Mouse (Mus musculus): ENCODE measurements around the gene Snap25.

Gene Snap25

DNA sequence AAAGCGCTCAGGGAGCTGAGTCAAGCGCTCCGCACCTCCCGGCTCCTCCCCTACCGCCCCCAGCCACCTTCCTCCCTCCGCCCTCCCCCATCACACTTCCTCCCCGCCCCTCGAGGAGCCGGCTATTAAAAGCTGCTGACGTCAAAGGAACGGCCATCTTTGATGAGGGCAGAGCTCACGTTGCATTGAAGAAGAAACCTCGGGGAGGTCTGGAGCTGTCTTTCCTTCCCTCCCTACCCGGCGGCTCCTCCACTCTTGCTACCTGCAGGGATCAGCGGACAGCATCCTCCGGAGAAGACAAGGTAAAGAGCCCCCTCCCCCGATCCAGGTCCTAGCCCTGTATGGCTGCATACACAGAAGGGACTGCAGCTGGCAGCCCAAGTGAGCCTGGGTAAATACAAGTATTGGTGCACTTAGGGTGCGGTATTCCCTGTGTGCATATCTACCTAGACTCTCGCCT lies at the start of gene Snap25:
Gene Snap25, plus strand, starts transcription at position 155 of the 460 bp plus-strand sequence.
- in situ Hi-C loops (cut with MboI) = no loop called here

DNA sequence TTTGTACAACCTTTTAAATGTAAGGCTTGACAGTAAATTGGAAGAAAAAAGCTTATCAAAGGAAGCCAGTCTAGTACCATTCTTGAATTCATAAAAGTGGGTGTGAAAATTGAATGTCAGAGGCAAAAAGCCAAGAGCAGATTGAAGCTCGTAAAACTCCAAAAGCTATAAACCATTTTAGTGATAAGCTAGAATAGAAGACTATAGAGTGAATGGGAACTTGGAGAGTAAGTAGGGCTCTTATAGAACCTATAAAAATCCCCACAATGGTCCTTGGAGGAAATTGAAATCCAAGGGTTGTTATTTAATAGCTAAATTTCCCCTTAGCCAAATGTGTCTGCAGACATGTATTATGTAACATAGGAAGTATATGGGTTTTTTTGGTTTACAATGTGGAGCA lies 46.3 kb upstream of the Snap25 start:
- in situ Hi-C loops (cut with MboI) = no loop called here

DNA sequence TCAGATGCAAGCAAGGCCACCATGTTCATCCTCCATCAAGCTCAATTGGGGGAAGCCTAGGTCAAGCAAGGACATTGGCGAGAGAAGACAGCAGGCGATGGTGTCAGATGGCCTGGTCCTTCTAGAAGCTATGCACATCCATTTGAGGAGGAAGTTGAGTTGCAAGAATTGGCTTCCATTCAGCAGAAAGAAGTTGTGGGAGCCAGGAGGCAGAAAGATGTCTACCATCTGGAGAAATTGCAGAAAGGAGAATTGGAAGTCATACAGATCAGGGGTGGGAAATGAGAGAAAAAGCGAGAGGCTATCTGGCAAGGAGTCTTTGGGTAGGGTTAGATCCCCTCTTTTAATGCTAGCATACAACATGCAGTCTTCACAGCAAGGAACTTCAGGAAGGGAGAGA lies 44.1 kb upstream of the Snap25 start:
- in situ Hi-C loops (cut with MboI) = no loop called here

GRCm38 (mm10) chr2:136669665-136670064 lies 43.6 kb upstream of the Snap25 start:
- in situ Hi-C loops (cut with MboI) = no loop called here

DNA sequence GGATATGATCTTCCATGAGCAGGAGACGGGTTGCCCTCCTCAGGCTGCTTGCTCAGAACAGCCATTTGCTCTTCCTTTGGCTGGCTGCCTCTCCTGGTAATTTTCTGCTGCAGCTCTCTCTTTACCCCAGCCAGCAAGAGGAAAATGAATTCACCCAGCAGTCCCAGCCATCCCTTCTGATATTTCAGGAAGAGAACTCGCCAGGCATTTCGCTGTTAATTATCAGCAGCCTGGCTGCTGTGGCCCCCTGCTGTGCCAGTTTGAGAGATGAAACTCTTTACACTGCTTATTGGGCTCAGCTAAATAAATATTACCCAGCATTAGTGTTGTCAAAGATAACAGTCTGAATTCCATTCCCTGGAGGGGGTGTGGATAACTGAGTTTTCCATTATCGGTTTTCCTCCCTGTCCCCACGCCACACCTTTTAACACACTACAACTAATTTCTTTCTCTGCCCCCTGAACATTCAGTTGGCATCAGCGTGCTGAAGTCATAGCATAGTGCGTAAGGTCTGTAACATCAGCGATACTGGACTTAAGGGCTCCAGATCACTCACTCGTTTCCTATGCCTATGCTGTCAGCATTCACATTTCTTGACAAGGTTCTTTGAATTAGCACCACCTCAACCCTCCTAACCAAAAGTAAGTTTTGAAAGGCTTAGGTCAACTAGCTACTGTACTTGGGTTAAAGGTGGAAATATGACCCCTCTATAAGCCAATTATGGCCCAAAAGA lies 42.5 kb upstream of the Snap25 start:
- in situ Hi-C loops (cut with MboI) = no loop called here

- in situ Hi-C loops (cut with MboI) = no loop called here
These were observed 39.0 kb upstream of the Snap25 start for GRCm38 (mm10) chr2:136674077-136674757.

GRCm38 (mm10) chr2:136676196-136676595 lies 37.1 kb upstream of the Snap25 start:
- in situ Hi-C loops (cut with MboI) = no loop called here

GRCm38 (mm10) chr2:136676918-136677445 lies 36.3 kb upstream of the Snap25 start:
- in situ Hi-C loops (cut with MboI) = no loop called here

GRCm38 (mm10) chr2:136678321-136679161 lies 34.7 kb upstream of the Snap25 start:
- in situ Hi-C loops (cut with MboI) = no loop called here

DNA sequence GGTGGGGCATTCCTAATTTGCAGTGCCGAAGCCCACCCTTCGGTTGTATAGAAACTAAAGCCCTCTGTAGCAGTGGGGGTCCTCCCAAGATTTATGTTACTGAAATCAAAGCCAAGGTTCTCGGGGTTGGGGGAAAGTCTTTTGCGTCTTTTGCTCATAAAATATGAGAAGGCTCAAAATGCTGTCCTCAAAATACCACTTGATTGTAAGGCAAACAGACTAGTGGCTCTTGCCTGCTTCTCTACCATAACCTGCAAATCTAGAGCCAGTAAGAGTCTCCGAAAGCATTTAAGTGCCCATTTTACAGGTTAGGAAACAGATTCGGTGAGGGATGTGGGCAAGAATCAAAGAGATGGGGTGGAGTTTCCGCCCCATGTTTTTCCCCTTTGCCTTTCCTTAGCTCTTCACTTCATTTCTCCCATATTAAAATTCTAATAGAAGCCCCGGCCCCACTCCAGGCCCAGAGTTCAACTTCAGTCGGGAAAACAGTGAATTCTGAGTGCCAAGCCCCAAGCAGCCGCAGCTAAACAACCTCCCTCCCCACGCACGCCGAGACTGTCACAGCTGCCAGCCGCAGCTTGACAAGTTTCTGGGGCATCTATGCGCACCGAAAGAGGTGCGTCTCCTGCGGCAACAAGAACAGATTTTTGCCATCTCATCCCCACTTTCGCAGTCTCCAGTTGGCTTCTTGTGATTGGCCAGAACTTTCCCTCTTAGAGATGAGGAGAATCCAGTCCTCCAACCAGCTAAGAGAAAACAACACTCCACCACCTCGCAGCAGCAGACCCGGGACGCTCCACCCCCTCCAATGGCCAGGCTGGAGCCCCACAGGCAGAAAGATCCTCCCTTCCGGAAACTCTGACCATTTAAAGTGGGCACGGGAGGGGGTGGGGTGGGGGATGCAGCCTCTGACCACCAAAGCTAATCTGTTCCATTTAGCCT lies 33.7 kb upstream of the Snap25 start:
- in situ Hi-C loops (cut with MboI) = no loop called here

GRCm38 (mm10) chr2:136682146-136682860 lies 30.9 kb upstream of the Snap25 start:
- in situ Hi-C loops (cut with MboI) = no loop called here

DNA sequence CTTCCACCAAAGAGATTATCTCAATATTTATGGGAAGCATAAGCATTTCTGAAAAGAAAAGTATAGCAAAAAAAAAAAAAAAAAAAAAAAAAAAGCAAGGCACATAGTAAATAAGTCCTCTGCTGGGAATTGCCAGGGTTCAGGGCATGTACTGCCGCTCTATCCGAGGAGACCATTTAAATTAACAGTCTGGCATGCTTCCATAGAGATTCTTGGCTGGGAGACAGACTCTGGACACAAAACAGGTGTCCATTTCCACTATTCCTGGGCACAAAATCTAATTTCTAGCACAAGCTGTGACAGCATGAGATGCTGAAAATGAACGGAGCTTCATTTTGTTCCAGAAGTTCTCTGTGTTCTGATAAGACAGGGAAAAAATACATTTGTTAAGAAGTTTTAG lies 27.1 kb upstream of the Snap25 start:
- in situ Hi-C loops (cut with MboI) = no loop called here

DNA sequence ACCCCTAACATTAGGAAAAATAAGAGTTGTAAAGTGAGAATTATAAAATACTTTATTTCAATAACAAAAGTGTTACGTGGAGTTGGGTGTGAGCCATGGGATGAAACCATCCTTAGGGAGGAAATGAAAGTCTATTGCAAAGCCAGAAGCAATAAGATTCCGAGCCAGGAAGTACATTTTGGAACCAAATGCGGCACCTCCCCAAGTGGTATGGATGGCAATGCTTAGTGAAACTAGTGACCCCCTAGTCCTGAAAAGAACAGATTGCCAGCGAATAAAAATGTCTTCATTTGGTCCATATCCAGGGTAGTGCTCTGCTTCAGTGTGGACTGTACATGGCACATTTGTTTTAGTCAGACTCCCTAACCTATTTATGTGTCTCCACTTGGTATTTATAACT lies 25.9 kb upstream of the Snap25 start:
- in situ Hi-C loops (cut with MboI) = no loop called here

- in situ Hi-C loops (cut with MboI) = no loop called here
These were observed 23.8 kb upstream of the Snap25 start for GRCm38 (mm10) chr2:136689476-136689875.

DNA sequence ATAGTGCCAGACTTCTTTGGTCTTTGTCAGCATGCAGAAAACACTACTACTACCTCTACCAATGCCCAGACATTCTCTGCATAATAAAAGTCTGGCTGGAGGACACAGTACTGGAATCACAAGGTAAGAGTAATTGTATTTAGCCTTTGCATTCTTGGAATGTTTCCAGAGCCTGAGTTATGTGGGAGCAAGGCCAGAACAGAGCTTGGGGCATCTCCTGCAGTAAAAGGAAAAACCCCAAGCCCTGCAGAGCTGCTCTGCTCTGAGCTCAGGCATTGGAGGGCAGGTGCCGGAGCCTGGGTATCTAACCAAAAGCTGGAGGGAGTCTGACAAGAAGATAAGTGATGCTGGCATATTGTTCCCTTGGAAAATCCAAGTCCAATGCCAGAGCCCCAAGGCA lies 21.6 kb upstream of the Snap25 start:
- in situ Hi-C loops (cut with MboI) = no loop called here

- in situ Hi-C loops (cut with MboI) = no loop called here
These were observed 13.6 kb upstream of the Snap25 start for GRCm38 (mm10) chr2:136699429-136700227.

GRCm38 (mm10) chr2:136703376-136703775 lies 9.9 kb upstream of the Snap25 start:
- in situ Hi-C loops (cut with MboI) = no loop called here

GRCm38 (mm10) chr2:136711155-136711554 lies 2.1 kb upstream of the Snap25 start:
- in situ Hi-C loops (cut with MboI) = no loop called here

GRCm38 (mm10) chr2:136711746-136712440 lies 1.4 kb upstream of the Snap25 start:
- in situ Hi-C loops (cut with MboI) = no loop called here
